Mouse (Mus musculus) embryonic fibroblast, embryonic 13.5 days (primary cell): ENCODE results near the gene Pet100.

Experiments used
- CTCF ChIP-seq: IDR thresholded peaks from 2 replicates; pipeline ENCODE4 v1.5.1; 2011; ENCODE audit warnings: mild to moderate bottlenecking, control low read depth, low read length, moderate library complexity, borderline replicate concordance; ENCODE audit not compliant: insufficient read depth
- POLR2A ChIP-seq: IDR thresholded peaks from 2 replicates; pipeline ENCODE4 v1.6.1; 2011; ENCODE audit warnings: low read depth, mild to moderate bottlenecking, control low read depth, low read length, moderate library complexity

DNA sequence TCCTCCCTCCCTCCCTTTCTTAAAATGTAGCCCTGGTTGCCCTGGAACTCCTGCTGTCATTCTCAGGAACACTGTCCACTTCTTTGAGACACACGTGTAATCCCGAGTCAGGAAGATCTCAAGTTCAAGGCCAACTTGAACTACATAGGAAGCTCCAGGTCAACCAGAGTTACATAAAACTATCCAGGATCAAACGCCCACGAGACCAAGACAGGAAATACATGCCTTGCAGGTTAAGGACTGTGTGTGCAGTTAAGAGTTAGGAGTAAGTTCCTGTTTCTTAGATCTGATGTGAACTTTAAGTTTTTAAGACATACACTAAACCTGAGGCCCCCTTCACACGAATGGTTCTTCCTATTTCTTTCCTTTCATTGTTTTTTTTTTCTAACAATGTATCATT lies 5.6 kb downstream of the Pet100 start:
- TF ChIP-seq POLR2A, result no peak
- TF ChIP-seq CTCF, result no peak
